ENCODE assay signal across 8 mouse cellular contexts in the genomic region with DNA sequence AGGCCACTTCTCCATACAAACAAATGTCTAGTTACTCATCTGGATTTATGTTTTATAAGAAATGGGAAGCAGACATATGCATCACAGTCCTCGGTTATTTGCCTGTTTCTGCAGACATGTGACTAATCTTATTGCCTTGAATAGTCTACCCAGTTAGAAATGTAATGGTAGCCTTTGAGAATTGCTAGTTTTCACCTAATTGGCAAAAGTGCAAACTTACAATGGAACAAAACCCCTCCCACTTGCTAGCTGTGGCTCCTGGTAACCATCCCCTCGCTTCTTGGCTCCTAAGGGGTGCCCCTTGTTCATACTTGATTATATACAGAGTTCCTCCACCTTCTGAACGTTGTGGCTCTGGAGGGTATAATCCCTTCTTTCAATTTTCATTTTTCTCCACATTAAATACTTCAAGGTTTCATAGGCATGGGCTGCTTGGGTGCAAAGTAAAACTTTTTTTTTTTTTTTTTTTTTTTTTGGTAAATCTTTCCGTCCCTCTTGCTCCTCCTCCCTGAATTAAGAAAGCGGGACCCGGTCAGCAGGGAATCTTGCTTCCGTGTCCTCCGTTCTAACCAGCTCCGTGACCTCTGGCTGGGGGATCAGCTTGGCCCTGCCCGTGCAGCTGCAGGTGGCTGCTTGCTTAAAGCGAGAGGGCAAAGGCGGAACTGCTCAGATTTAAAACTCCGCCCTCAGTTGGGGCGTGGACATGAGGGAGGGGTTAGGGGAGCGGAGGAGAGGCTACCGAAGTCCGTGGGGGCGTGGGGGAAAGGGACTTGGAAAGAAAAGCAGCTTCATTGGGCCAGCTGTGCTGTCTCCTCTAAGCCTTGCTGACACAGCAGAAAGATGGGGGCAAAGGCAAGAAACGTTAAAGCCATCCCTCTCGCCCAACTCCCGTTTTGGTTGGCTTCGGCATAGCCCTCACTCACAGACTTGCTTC. TPM values are rescaled to one million over a fixed set of nuclear protein-coding genes. Genes with fewer than 3 reads are reported as not detected.
DNase-seq lines count a peak whose midpoint lies in the region; ATAC-seq and TF ChIP-seq lines count a peak whose summit lies in the region.

No protein-coding gene starts in this region.

- 0 out of 2 replicates have a peak, but pooled peaks cover 5% of the 10 kb centered on the region for H3K4me1 ChIP-seq in bone marrow macrophage, adult 2 months (ENCODE audit: control insufficient read depth, insufficient read depth, low read length)
- peaks cover 76% of the 10 kb centered on the region for H3K4me1 ChIP-seq in forebrain, embryonic 12.5 days
- H3K4me1 ChIP-seq in heart, embryonic 16.5 days (ENCODE audit: control insufficient read depth, insufficient read depth, low read length), result peaks cover 25% of the 10 kb centered on the region
- H3K4me1 ChIP-seq in neural tube, embryonic 15.5 days, result peaks cover 71% of the 10 kb centered on the region

- H3K4me2 ChIP-seq in forebrain, embryonic 12.5 days, result peak overlapping the region; percentile 85
- H3K4me2 ChIP-seq in heart, embryonic 16.5 days (ENCODE audit: low read depth, low read length), result peak overlapping the region; percentile 88
- H3K4me2 ChIP-seq in neural tube, embryonic 15.5 days, result peak overlapping the region; percentile 94

- H3K9me3 ChIP-seq in forebrain, embryonic 12.5 days, result no peaks in the 10 kb centered on the region
- H3K9me3 ChIP-seq in heart, embryonic 16.5 days (replicated peaks; ENCODE audit: control insufficient read depth, low read length), result no peaks in the 10 kb centered on the region
- no peaks in the 10 kb centered on the region for H3K9me3 ChIP-seq in neural tube, embryonic 15.5 days (replicated peaks)

- no peak overlapping the region for H3K27ac ChIP-seq in bone marrow macrophage, adult 2 months (ENCODE audit: insufficient read depth, low read depth, low read length)
- H3K27ac ChIP-seq in forebrain, embryonic 12.5 days, result peak overlapping the region; percentile 85
- peak overlapping the region; percentile 59 for H3K27ac ChIP-seq in heart, embryonic 16.5 days (ENCODE audit: low read length)
- H3K27ac ChIP-seq in neural tube, embryonic 15.5 days (replicated peaks), result peak overlapping the region; percentile 86

- 5% methylated on average over 22 of the region's 22 CpGs for WGBS in forebrain, embryonic 12.5 days
- WGBS in heart, embryonic 16.5 days, result 8% methylated on average over 22 of the region's 22 CpGs
- WGBS in neural tube, embryonic 15.5 days, result 3% methylated on average over 22 of the region's 22 CpGs

- peak; percentile 91 for DNase-seq in kidney, postnatal 10 days
- DNase-seq in lung, adult 18-20 months, result peak; percentile 83 to 86
- peak; percentile 55 for DNase-seq in thymus, postnatal 0 days (ENCODE audit: low spot score)

- peak overlapping the region; percentile 50; the same call in 1 of the 2 replicates for H3K9ac ChIP-seq in forebrain, embryonic 12.5 days
- H3K9ac ChIP-seq in heart, embryonic 16.5 days (ENCODE audit: low read length), result peak overlapping the region; percentile 52
- H3K9ac ChIP-seq in neural tube, embryonic 15.5 days (replicated peaks), result peak overlapping the region; percentile 58

- no peaks in the 10 kb centered on the region for H3K36me3 ChIP-seq in forebrain, embryonic 12.5 days (replicated peaks)
- no peaks in the 10 kb centered on the region for H3K36me3 ChIP-seq in heart, embryonic 16.5 days (ENCODE audit: control insufficient read depth, insufficient read depth)
- no peaks in the 10 kb centered on the region for H3K36me3 ChIP-seq in neural tube, embryonic 15.5 days

- ATAC-seq in CD4-positive, CD25-positive, alpha-beta regulatory T cell, adult 4 months, result peak; percentile 57
- ATAC-seq in forebrain, embryonic 12.5 days (ENCODE audit: low FRiP score), result peak; percentile 18; the same call in 1 of the 2 replicates
- ATAC-seq in heart, embryonic 16.5 days (replicated peaks; ENCODE audit: extremely low read depth, insufficient read depth, low FRiP score), result peak; percentile 33
- ATAC-seq in neural tube, embryonic 15.5 days (ENCODE audit: low FRiP score), result no peak

- H3K27me3 ChIP-seq in forebrain, embryonic 12.5 days, result peaks cover 10% of the 10 kb centered on the region
- H3K27me3 ChIP-seq in heart, embryonic 16.5 days (ENCODE audit: control insufficient read depth, insufficient read depth, low read length), result peaks cover 3% of the 10 kb centered on the region; the same call in 1 of the 2 replicates
- H3K27me3 ChIP-seq in neural tube, embryonic 15.5 days (replicated peaks), result no peaks in the 10 kb centered on the region

- peak overlapping the region; percentile 49 for H3K4me3 ChIP-seq in bone marrow macrophage, adult 2 months (ENCODE audit: insufficient read depth, low read length)
- H3K4me3 ChIP-seq in forebrain, embryonic 12.5 days (replicated peaks), result peak overlapping the region; percentile 59
- H3K4me3 ChIP-seq in heart, embryonic 16.5 days (ENCODE audit: low read length), result peak overlapping the region; percentile 74
- peak overlapping the region; percentile 58 for H3K4me3 ChIP-seq in neural tube, embryonic 15.5 days (replicated peaks)

- TF ChIP-seq POLR2A in bone marrow macrophage, adult 2 months (IDR thresholded peaks at IDR 0.05; ENCODE audit: borderline replicate concordance, low read depth, low read length), result no peak

- TF ChIP-seq CTCF in bone marrow macrophage, adult 2 months (IDR thresholded peaks at IDR 0.05; ENCODE audit: low read depth, low read length), result no peak

RNA-seq across cellular contexts. Expression of a gene that starts 4.7 kb away (rescaled TPM):
- polyA plus RNA-seq in CD4-positive, CD25-positive, alpha-beta regulatory T cell, adult 4 months (2017; shearing (Covaris generic)), result not detected
- polyA plus RNA-seq in bone marrow macrophage, adult 2 months (2012; ENCODE audit: insufficient read depth, insufficient read length, missing spikeins), result 0.12 and 0.31 TPM in 2 replicates
- polyA plus RNA-seq in forebrain, embryonic 12.5 days (2016; fragmentation: Nextera tagmentation; extraction: Ambion mirVana), result 55.5 and 60.0 TPM in 2 replicates
- polyA plus RNA-seq in heart, embryonic 16.5 days (2015; fragmentation: Nextera tagmentation; extraction: Ambion mirVana), result 65.1 and 69.0 TPM in 2 replicates
- polyA plus RNA-seq in neural tube, embryonic 15.5 days (2015; fragmentation: Nextera tagmentation; extraction: Ambion mirVana), result 90.8 and 102 TPM in 2 replicates
- polyA plus RNA-seq in thymus, postnatal 0 days (2015; fragmentation: Nextera tagmentation; extraction: Ambion mirVana), result 3.0 and 3.5 TPM in 2 replicates

RNA-seq across cellular contexts. Expression of a gene that starts 45.6 kb away (rescaled TPM):
- not detected for polyA plus RNA-seq in CD4-positive, CD25-positive, alpha-beta regulatory T cell, adult 4 months (2017; shearing (Covaris generic))
- not detected in 2 replicates for polyA plus RNA-seq in bone marrow macrophage, adult 2 months (2012; ENCODE audit: insufficient read depth, insufficient read length, missing spikeins)
- 427 and 524 TPM in 2 replicates for polyA plus RNA-seq in forebrain, embryonic 12.5 days (2016; fragmentation: Nextera tagmentation; extraction: Ambion mirVana)
- polyA plus RNA-seq in heart, embryonic 16.5 days (2015; fragmentation: Nextera tagmentation; extraction: Ambion mirVana), result 43.3 and 58.6 TPM in 2 replicates
- 278 and 341 TPM in 2 replicates for polyA plus RNA-seq in neural tube, embryonic 15.5 days (2015; fragmentation: Nextera tagmentation; extraction: Ambion mirVana)
- 37.3 and 38.8 TPM in 2 replicates for polyA plus RNA-seq in thymus, postnatal 0 days (2015; fragmentation: Nextera tagmentation; extraction: Ambion mirVana)

Comparison
In these comparisons a context has a peak if more than half of its experiments do, and no peak if none do; other contexts are left out.
1. RNA of a gene that starts 4.7 kb away (polyA plus RNA-seq): 90.8 to 102 TPM in neural tube, embryonic 15.5 days, 65.1 to 69.0 TPM in heart, embryonic 16.5 days and 55.5 to 60.0 TPM in forebrain, embryonic 12.5 days; 3.0 to 3.5 TPM in thymus, postnatal 0 days, 0.12 to 0.31 TPM in bone marrow macrophage, adult 2 months and not detected in CD4-positive, CD25-positive, alpha-beta regulatory T cell, adult 4 months; every median in the first group is over 10 times any median in the second.
2. RNA of a gene that starts 45.6 kb away (polyA plus RNA-seq): 427 to 524 TPM in forebrain, embryonic 12.5 days, 278 to 341 TPM in neural tube, embryonic 15.5 days, 43.3 to 58.6 TPM in heart, embryonic 16.5 days and 37.3 to 38.8 TPM in thymus, postnatal 0 days; not detected in CD4-positive, CD25-positive, alpha-beta regulatory T cell, adult 4 months and not detected in bone marrow macrophage, adult 2 months; every median in the first group is over 10 times any median in the second.
3. Peak in every context shown above with its lines, with median percentiles within 50 percentile points of each other: H3K4me3 ChIP-seq, H3K4me2 ChIP-seq, H3K9ac ChIP-seq and DNase-seq.